Mouse (Mus musculus) limb, embryonic 13.5 days (tissue): ENCODE data around the gene Eogt. TPM values are rescaled to one million over a fixed set of nuclear protein-coding genes. Genes with fewer than 3 reads are reported as not detected.

Source experiments
- ATAC-seq: fragments of 200-750 bp; cut with Nextera tagmentation; 2 replicates; pipeline ENCODE4 v1.8.0; 2017; ENCODE audit warnings: low read depth, moderate number of reproducible peaks, moderate TSS enrichment; ENCODE audit not compliant: low FRiP score
- H3K27ac ChIP-seq: fragments of 300-500 bp; sonication (generic); 2 replicates; pipeline ENCODE4 v1.5.1; 2015; ENCODE audit warnings: inconsistent platforms, mild to moderate bottlenecking, moderate library complexity
- H3K27me3 ChIP-seq: fragments of 300-500 bp; sonication (generic); 2 replicates; pipeline ENCODE4 v1.6.1; 2015; ENCODE audit warnings: mild to moderate bottlenecking, inconsistent platforms
- H3K36me3 ChIP-seq: fragments of 300-500 bp; sonication (generic); 2 replicates; pipeline ENCODE4 v1.6.1; 2015; ENCODE audit warnings: inconsistent platforms, mild to moderate bottlenecking, moderate library complexity
- H3K4me1 ChIP-seq: fragments of 300-500 bp; sonication (generic); 2 replicates; pipeline ENCODE4 v1.6.1; 2015; ENCODE audit warnings: inconsistent platforms
- H3K4me2 ChIP-seq: fragments of 300-500 bp; sonication (generic); replicated peaks from 2 replicates; pipeline ENCODE4 v1.6.1; 2015; ENCODE audit warnings: inconsistent platforms, mild to moderate bottlenecking, moderate library complexity
- H3K4me3 ChIP-seq: fragments of 300-500 bp; sonication (generic); 2 replicates; pipeline ENCODE4 v1.5.1; 2015; ENCODE audit warnings: moderate library complexity, mild to moderate bottlenecking, inconsistent platforms
- H3K9ac ChIP-seq: fragments of 300-500 bp; sonication (generic); 2 replicates; pipeline ENCODE4 v1.6.1; 2015; ENCODE audit warnings: mild to moderate bottlenecking, inconsistent platforms
- H3K9me3 ChIP-seq: fragments of 300-500 bp; sonication (generic); 2 replicates; pipeline ENCODE4 v1.6.1; 2016; ENCODE audit warnings: inconsistent platforms
- WGBS: fragments of 180-500 bp; shearing (Covaris S2); methylation state at CpG from one replicate; pipeline ENCODE4 v1.1.7; 2015; 5-methylcytosine and 5-hydroxymethylcytosine counted together
- polyA plus RNA-seq: library from polyadenylated mRNA; unstranded; fragments of >200 nt; fragmentation: Nextera tagmentation; extraction: Ambion mirVana; gene quantifications from 2 replicates; pipeline ENCODE4 v1.2.1, GENCODE M21; 2015

Gene Eogt
- polyA plus RNA-seq, 1 experiment from 2014 or later = 12.6 TPM

GRCm38 (mm10) chr6:97101958-97102702, 46.9 kb downstream of the Eogt start:
- no peak overlapping the region for H3K9ac ChIP-seq
- no peaks in the 10 kb centered on the region for H3K36me3 ChIP-seq
- H3K9me3 ChIP-seq = no peaks in the 10 kb centered on the region
- 7% methylated on average over 15 of the region's 15 CpGs for WGBS
- H3K4me1 ChIP-seq = peaks cover 13% of the 10 kb centered on the region
- H3K4me2 ChIP-seq = peak overlapping the region; percentile 39; the same call in 1 of the 2 replicates
- H3K4me3 ChIP-seq = no peak overlapping the region
- peaks cover 29% of the 10 kb centered on the region for H3K27me3 ChIP-seq
- no peak overlapping the region for H3K27ac ChIP-seq
- no peak for ATAC-seq

GRCm38 (mm10) chr6:97101190-97101957, 47.6 kb downstream of the Eogt start:
- peaks cover 29% of the 10 kb centered on the region for H3K27me3 ChIP-seq
- no peak overlapping the region for H3K4me3 ChIP-seq
- ATAC-seq = no peak; the same call in 1 of the 2 replicates
- H3K4me2 ChIP-seq = peak overlapping the region; percentile 39
- no peak overlapping the region for H3K9ac ChIP-seq
- H3K27ac ChIP-seq = no peak overlapping the region
- H3K4me1 ChIP-seq = peaks cover 13% of the 10 kb centered on the region
- H3K36me3 ChIP-seq = no peaks in the 10 kb centered on the region
- WGBS = 11% methylated on average over 12 of the region's 12 CpGs
- H3K9me3 ChIP-seq = no peaks in the 10 kb centered on the region

- no peak overlapping the region for H3K9ac ChIP-seq
- no peaks in the 10 kb centered on the region for H3K36me3 ChIP-seq
- no peak overlapping the region for H3K4me3 ChIP-seq
- H3K9me3 ChIP-seq = no peaks in the 10 kb centered on the region
- H3K27me3 ChIP-seq = no peaks in the 10 kb centered on the region
- no peaks in the 10 kb centered on the region; the same call in 1 of the 2 replicates for H3K4me1 ChIP-seq
- H3K27ac ChIP-seq = no peak overlapping the region
- ATAC-seq = no peak
- H3K4me2 ChIP-seq = no peak overlapping the region
- WGBS = 38% methylated on average over 2 of the region's 2 CpGs
Measured at GRCm38 (mm10) chr6:97082336-97082735, 66.6 kb downstream of the Eogt start.

GRCm38 (mm10) chr6:97080016-97080415, 69.0 kb downstream of the Eogt start:
- H3K4me2 ChIP-seq = no peak overlapping the region
- H3K27ac ChIP-seq = no peak overlapping the region
- H3K36me3 ChIP-seq = no peaks in the 10 kb centered on the region
- H3K4me1 ChIP-seq = no peaks in the 10 kb centered on the region; the same call in 1 of the 2 replicates
- ATAC-seq = no peak
- 48% methylated on average over 9 of the region's 9 CpGs for WGBS
- H3K9me3 ChIP-seq = no peaks in the 10 kb centered on the region
- H3K9ac ChIP-seq = no peak overlapping the region
- H3K27me3 ChIP-seq = no peaks in the 10 kb centered on the region
- H3K4me3 ChIP-seq = no peak overlapping the region

GRCm38 (mm10) chr6:97060074-97060681, 88.8 kb downstream of the Eogt start, which contains the start of gene Fam19a4:
TSS of gene Fam19a4 (minus strand) at chr6:97060413.
- peak; percentile 77 for ATAC-seq
- Histone ChIP-seq H3K27me3 (peaks cover 51% of the 10 kb centered on the region), H3K4me3 (peak within 1 kb of the TSS; percentile 48), H3K4me2 (peak within 1 kb of the TSS; percentile 85), H3K4me1 (peaks cover 21% of the 10 kb centered on the region), H3K27ac (no peak within 1 kb of the TSS), H3K9ac (peak within 1 kb of the TSS; percentile 51), H3K9me3 (no peaks in the 10 kb centered on the region), H3K36me3 (no peaks in the 10 kb centered on the region)
- WGBS = under 1% methylated on average over 29 of the region's 30 CpGs

Other genes with a start within 250 kb of the Eogt start
- 0.56 and 0.71 TPM in 2 replicates for gene Fam19a4, start 88.8 kb downstream of the Eogt start, polyA plus RNA-seq
- gene Tmf1, start 29.9 kb upstream of the Eogt start, polyA plus RNA-seq = 41.1 and 45.8 TPM in 2 replicates
- 85.3 and 90.1 TPM in 2 replicates for gene Uba3, start 56.5 kb upstream of the Eogt start, polyA plus RNA-seq
- gene Arl6ip5, start 61.5 kb upstream of the Eogt start, polyA plus RNA-seq = 71.4 and 71.5 TPM in 2 replicates
- gene Lmod3, start 103.6 kb upstream of the Eogt start, polyA plus RNA-seq = 7.6 and 7.8 TPM in 2 replicates